28 mouse cellular contexts compared by ENCODE assay signal in genomic region chr2:38730331-38730827, GRCm38 (mm10). TPM values are rescaled to one million over a fixed set of nuclear protein-coding genes. Genes with fewer than 3 reads are reported as not detected.
"Had no signal": no experiment of that assay in that cellular context is flagged by ENCODE, and none has a peak within 500 bp of the region (broad histone marks: within the 10 kb centered on the region; RNA-seq: fewer than 3 reads in every experiment).

No protein-coding gene starts in this region.

- H3K9me3 ChIP-seq: limb, embryonic 10.5 days; limb, embryonic 13.5 days; liver, embryonic 12.5 days; liver, embryonic 15.5 days; lung, embryonic 15.5 days; megakaryocyte, embryonic 14.5 days; midbrain, embryonic 10.5 days; midbrain, embryonic 13.5 days; neural tube, embryonic 13.5 days; stomach, embryonic 15.5 days had no signal

- H3K36me3 ChIP-seq: limb, embryonic 13.5 days; liver, embryonic 12.5 days; liver, embryonic 15.5 days; lung, embryonic 15.5 days; midbrain, embryonic 13.5 days; stomach, embryonic 15.5 days had no signal

- H3K4me2 ChIP-seq: limb, embryonic 13.5 days; liver, embryonic 12.5 days; liver, embryonic 15.5 days; lung, embryonic 15.5 days; midbrain, embryonic 13.5 days; neural tube, embryonic 13.5 days; stomach, embryonic 15.5 days had no signal

- H3K4me3 ChIP-seq: limb, embryonic 10.5 days; limb, embryonic 13.5 days; liver, embryonic 12.5 days; liver, embryonic 15.5 days; lung, embryonic 15.5 days; megakaryocyte, embryonic 14.5 days; midbrain, embryonic 10.5 days; midbrain, embryonic 13.5 days; myocyte; neural tube, embryonic 13.5 days; stomach, embryonic 15.5 days had no signal

- H3K9ac ChIP-seq: limb, embryonic 13.5 days; liver, embryonic 12.5 days; liver, embryonic 15.5 days; lung, embryonic 15.5 days; midbrain, embryonic 13.5 days; neural tube, embryonic 13.5 days; stomach, embryonic 15.5 days had no signal

- H3K27me3 ChIP-seq: limb, embryonic 13.5 days; liver, embryonic 12.5 days; liver, embryonic 15.5 days; lung, embryonic 15.5 days; midbrain, embryonic 13.5 days; neural tube, embryonic 13.5 days; stomach, embryonic 15.5 days had no signal

- ATAC-seq: liver, embryonic 12.5 days; midbrain, embryonic 13.5 days; midbrain, embryonic 16.5 days had no signal

- H3K4me1 ChIP-seq: limb, embryonic 10.5 days; liver, embryonic 12.5 days; liver, embryonic 15.5 days; lung, embryonic 15.5 days; megakaryocyte, embryonic 14.5 days; midbrain, embryonic 13.5 days; stomach, embryonic 15.5 days had no signal

- DNase-seq: kidney, postnatal 14 days; kidney, postnatal 4 days; liver; lung, adult 18-20 months; lung, postnatal 10 days; lung, postnatal 36 days; retina, postnatal 1 day; right cerebral cortex, postnatal 25 days; spleen, adult 18-20 months; thymus, postnatal 25 days had no signal

- H3K27ac ChIP-seq: limb, embryonic 10.5 days; limb, embryonic 13.5 days; liver, embryonic 12.5 days; liver, embryonic 15.5 days; lung, embryonic 15.5 days; midbrain, embryonic 10.5 days; midbrain, embryonic 13.5 days; neural tube, embryonic 13.5 days; stomach, embryonic 15.5 days had no signal

RNA-seq across cellular contexts. Expression of gene Nr5a1, which starts 16.0 kb away (rescaled TPM):
- total RNA-seq: layer of hippocampus, adult 18-20 months; layer of hippocampus, postnatal 25 days; left cerebral cortex, adult 18-20 months; left cerebral cortex, postnatal 25 days; monocyte, adult 5-6 weeks; neutrophil, adult 5-6 weeks had no signal
- polyA plus RNA-seq: limb, embryonic 10.5 days; limb, embryonic 13.5 days; liver, embryonic 12.5 days had no signal
